Mouse (Mus musculus) hindlimb bud, embryonic 11.5 days (tissue): ENCODE measurements around the gene Sel1l3.

Source experiments
- DNase-seq: peaks from one replicate; pipeline ENCODE4 v3.0.0-alpha.2; 2012; ENCODE audit warnings: low read depth, low spot score; ENCODE audit errors: extremely low spot score

Gene Sel1l3

DNA sequence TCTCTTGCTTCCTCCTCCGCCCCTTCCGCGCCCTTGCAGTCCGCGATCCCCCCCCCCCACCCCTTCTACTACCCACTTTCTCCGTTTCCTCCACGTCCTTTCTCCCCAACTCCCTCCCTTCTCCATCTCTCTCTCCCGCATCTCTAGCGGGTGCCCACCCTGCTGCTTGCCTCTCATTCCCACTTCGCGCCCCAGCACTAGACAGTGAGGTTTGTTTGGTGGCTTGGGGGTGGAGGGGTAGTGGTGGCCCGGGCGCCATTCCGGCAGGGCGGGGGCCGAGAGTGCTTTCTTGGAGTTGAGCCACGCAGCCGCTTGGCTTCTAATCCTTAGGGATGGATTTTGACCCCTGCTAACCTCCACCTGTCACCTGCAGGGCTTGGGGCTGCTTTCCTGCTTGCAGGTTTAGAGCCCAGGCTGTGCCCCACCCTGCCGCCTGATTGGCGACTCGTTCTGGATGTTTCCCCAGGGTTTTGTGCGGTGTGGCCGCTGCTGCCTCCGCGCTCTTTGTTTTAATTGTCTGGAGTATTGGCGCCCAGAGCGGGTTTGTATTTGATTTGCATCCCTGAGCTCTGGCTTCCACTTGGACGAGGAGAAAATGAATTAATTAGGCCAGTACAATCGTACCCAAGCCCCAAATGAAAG is at the start of gene Sel1l3:
TSS of gene Sel1l3 (minus strand) at position 217 of the 642 bp plus-strand sequence.
- DNase-seq = no peak

GRCm38 (mm10) chr5:53261999-53262398 is 48.3 kb upstream of the Sel1l3 start:
- DNase-seq = no peak

DNA sequence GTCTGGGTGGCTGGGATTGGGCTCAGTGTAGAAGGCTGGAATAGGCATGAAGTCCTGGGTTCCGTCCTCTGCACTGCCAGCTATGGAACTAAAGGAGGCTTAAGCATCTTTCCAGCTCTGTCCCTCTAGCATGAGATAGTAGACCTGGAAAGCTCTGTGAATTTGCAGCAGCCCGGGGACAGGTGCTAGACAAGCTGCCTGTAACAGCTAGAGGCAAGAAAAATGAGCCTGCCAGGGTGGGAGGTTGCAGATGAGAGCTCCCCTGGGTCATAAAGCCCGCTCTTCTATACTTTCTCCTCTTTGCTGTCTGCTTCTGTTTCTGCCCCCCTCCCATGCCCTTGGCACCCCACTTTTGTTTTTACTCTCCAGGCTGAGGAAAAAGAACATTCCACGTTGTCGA is 46.2 kb upstream of the Sel1l3 start:
- DNase-seq = no peak

- no peak for DNase-seq
Observed at GRCm38 (mm10) chr5:53258038-53258786, 44.5 kb upstream of the Sel1l3 start.

- no peak for DNase-seq
Observed at GRCm38 (mm10) chr5:53254821-53255220, 41.1 kb upstream of the Sel1l3 start.

GRCm38 (mm10) chr5:53254154-53254553 is 40.4 kb upstream of the Sel1l3 start:
- no peak for DNase-seq

GRCm38 (mm10) chr5:53249431-53250061 is 35.8 kb upstream of the Sel1l3 start:
- no peak for DNase-seq

GRCm38 (mm10) chr5:53248499-53248898 is 34.8 kb upstream of the Sel1l3 start:
- no peak for DNase-seq

DNA sequence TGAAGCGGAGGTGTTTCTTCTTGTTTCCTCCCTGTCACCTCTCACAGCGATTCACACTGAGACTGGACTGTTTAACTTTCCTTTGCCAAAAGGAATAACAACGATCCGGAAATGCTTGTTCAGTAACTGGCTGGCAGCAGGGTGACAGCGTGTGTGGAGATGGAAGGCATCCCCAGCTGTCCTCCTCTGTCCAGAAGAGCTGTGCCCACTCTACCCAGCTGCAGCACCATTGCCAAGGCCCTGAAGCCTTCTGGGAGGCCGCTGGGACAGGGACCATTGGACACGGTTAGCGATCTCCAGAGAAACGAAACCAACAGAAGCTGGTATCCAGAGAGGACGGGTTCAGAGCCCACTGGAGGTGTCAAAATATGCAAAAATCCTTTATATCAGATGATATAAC is 30.2 kb upstream of the Sel1l3 start:
- no peak for DNase-seq

GRCm38 (mm10) chr5:53242865-53243499 is 29.3 kb upstream of the Sel1l3 start:
- DNase-seq = no peak

GRCm38 (mm10) chr5:53241963-53242362 is 28.2 kb upstream of the Sel1l3 start:
- DNase-seq = no peak

GRCm38 (mm10) chr5:53241109-53241508 is 27.4 kb upstream of the Sel1l3 start:
- DNase-seq = no peak

DNA sequence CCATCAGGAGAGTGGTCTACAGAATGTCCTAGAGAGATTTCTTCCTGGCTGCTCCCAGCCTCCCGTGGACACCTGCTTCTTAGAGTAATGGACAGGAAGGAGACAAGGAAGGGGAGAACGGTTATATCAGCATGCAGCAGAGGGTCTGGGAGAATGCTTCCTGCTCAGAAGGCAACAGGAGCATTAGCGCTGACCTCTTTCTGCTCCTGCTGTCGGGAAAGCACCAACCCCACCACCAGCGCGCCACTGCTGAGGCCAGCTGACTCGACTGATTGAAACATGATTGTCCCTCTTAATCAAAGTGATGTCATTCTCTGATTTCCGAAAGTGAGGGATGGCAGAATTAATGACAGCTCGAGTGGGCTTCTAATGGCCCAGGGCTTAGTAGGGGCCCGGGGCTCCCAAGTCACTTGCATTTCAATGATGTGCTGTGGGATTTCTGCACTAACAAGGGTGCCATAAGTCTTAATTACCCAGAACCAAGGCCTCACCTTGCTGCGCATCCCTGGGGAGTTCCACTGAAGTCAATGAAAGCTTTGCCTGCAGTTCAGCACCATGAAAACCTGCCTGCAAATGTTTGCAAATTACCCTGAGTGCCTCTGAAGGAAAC is 26.2 kb upstream of the Sel1l3 start:
- no peak for DNase-seq

DNA sequence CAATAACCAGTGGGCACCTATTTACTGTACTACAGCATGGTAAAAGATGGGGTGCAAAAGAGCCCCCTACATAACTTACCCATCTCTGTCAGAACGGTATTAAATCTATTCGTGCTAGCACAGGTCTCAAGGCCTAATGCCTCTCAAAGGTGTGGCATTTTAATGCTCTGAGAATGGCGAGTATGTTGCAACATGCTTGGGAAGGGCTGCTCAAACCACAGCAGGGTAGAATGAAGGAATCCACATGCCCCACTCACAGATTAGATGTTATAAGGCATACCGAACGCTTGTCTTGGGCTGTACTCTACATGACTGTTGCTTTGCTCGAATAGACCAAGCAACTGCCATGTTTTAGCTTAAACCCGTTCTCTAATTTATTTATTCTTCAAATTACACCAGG is 25.5 kb upstream of the Sel1l3 start:
- no peak for DNase-seq

GRCm38 (mm10) chr5:53238761-53239160 is 25.0 kb upstream of the Sel1l3 start:
- no peak for DNase-seq

- no peak for DNase-seq
Observed at GRCm38 (mm10) chr5:53236749-53237148, 23.0 kb upstream of the Sel1l3 start.

DNA sequence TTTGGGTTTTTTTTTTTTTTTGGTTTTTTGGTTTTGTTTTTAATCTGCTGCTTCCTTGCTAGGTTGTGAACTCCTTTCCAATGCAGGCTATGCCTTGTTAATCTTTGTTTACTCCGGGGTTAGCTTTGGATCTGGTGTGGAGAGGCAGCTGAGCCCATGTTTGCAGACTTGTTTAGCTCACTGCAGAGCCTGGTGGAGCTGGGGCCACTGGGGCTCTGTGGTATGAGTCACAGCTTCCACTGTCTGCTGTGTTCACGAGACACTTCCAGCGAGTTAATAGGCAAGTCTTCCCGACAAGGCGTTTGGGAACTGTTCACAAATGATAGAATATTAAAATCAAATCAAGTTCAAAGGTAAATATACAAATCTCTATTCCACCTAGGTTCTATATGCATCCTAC is 22.4 kb upstream of the Sel1l3 start:
- no peak for DNase-seq

- no peak for DNase-seq
Observed at GRCm38 (mm10) chr5:53235551-53235950, 21.8 kb upstream of the Sel1l3 start.

DNA sequence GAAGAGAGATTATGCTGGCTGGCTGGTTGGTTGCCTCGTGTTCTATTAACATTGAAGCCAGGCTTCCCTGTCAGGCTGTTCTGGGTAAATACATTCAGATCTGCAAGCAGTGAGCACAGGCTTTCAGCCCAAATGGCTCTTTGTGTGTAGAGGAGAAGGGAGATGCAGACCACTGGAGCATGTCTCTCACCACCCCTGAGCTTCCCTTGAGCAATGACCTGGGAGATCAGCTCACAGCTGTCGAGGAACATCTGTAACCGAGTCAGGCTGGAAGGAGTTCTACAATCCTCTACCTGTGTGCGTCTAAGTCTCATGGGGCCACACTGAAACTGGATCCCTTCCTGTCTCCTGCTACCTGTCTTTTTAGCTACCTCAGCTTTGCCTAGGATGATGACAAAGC is 16.8 kb upstream of the Sel1l3 start:
- no peak for DNase-seq

GRCm38 (mm10) chr5:53225434-53225833 is 11.7 kb upstream of the Sel1l3 start:
- DNase-seq = no peak

- no peak for DNase-seq
Observed at GRCm38 (mm10) chr5:53214801-53215200, 1.1 kb upstream of the Sel1l3 start.
